Mouse (Mus musculus) heart, embryonic 15.5 days (tissue): Measurements from ENCODE around the gene Ttc28. TPM values are rescaled to one million over a fixed set of nuclear protein-coding genes. Genes with fewer than 3 reads are reported as not detected.

Source experiments
- ATAC-seq: fragments of 200-750 bp; cut with Nextera tagmentation; replicated peaks from 2 replicates; pipeline ENCODE4 v1.8.0; 2017; ENCODE audit warnings: low read depth, moderate TSS enrichment; ENCODE audit not compliant: insufficient number of reproducible peaks, insufficient read depth, low FRiP score
- H3K27ac ChIP-seq: fragments of 300-500 bp; sonication (generic); 2 replicates; pipeline ENCODE4 v1.5.1; 2015; ENCODE audit warnings: mild to moderate bottlenecking, inconsistent platforms
- H3K27me3 ChIP-seq: fragments of 300-500 bp; sonication (generic); 2 replicates; pipeline ENCODE4 v1.6.1; 2015; ENCODE audit warnings: inconsistent platforms
- H3K36me3 ChIP-seq: fragments of 300-500 bp; sonication (generic); 2 replicates; pipeline ENCODE4 v1.6.1; 2015; ENCODE audit warnings: mild to moderate bottlenecking, inconsistent platforms
- H3K4me1 ChIP-seq: fragments of 300-500 bp; sonication (generic); replicated peaks from 2 replicates; pipeline ENCODE4 v1.6.1; 2015; ENCODE audit warnings: inconsistent platforms
- H3K4me2 ChIP-seq: fragments of 300-500 bp; sonication (generic); 2 replicates; pipeline ENCODE4 v1.6.1; 2015; ENCODE audit warnings: inconsistent platforms, mild to moderate bottlenecking, moderate library complexity
- H3K4me3 ChIP-seq: fragments of 300-500 bp; sonication (generic); 2 replicates; pipeline ENCODE4 v1.5.1; 2015; ENCODE audit warnings: mild to moderate bottlenecking, inconsistent platforms
- H3K9ac ChIP-seq: fragments of 300-500 bp; sonication (generic); 2 replicates; pipeline ENCODE4 v1.6.1; 2015; ENCODE audit warnings: mild to moderate bottlenecking, inconsistent platforms
- H3K9me3 ChIP-seq: fragments of 300-500 bp; sonication (generic); replicated peaks from 2 replicates; pipeline ENCODE4 v1.6.1; 2016; ENCODE audit warnings: inconsistent platforms
- WGBS: fragments of 180-500 bp; shearing (Covaris S2); methylation state at CpG from one replicate; pipeline ENCODE4 v1.1.7; 2015; ENCODE audit warnings: mixed read lengths; 5-methylcytosine and 5-hydroxymethylcytosine counted together
- polyA plus RNA-seq: library from polyadenylated mRNA; unstranded; fragments of >200 nt; fragmentation: Nextera tagmentation; extraction: Ambion mirVana; gene quantifications from 2 replicates; pipeline ENCODE4 v1.2.1, GENCODE M21; 2015

Gene Ttc28
- polyA plus RNA-seq, 1 experiment from 2014 or later = 5.8 TPM

- H3K4me2 ChIP-seq = no peak overlapping the region
- H3K4me3 ChIP-seq = no peak overlapping the region
- no peak overlapping the region for H3K9ac ChIP-seq
- peaks cover 5% of the 10 kb centered on the region; the same call in 1 of the 2 replicates for H3K27me3 ChIP-seq
- 75% methylated on average over 9 of the region's 9 CpGs for WGBS
- ATAC-seq = no peak
- H3K9me3 ChIP-seq = no peaks in the 10 kb centered on the region
- H3K4me1 ChIP-seq = peaks cover 48% of the 10 kb centered on the region
- H3K36me3 ChIP-seq = no peaks in the 10 kb centered on the region
- no peak overlapping the region for H3K27ac ChIP-seq
These were observed 278.7 kb downstream of the Ttc28 start for GRCm38 (mm10) chr5:111158266-111158665.

GRCm38 (mm10) chr5:111159628-111160321, 280.2 kb downstream of the Ttc28 start:
- 29% methylated on average over 23 of the region's 23 CpGs for WGBS

GRCm38 (mm10) chr5:111161146-111161930, 281.7 kb downstream of the Ttc28 start:
- H3K4me3 ChIP-seq = no peak overlapping the region
- H3K9ac ChIP-seq = no peak overlapping the region
- no peak overlapping the region for H3K4me2 ChIP-seq
- no peaks in the 10 kb centered on the region for H3K36me3 ChIP-seq
- H3K9me3 ChIP-seq = no peaks in the 10 kb centered on the region
- peaks cover 31% of the 10 kb centered on the region for H3K4me1 ChIP-seq
- H3K27ac ChIP-seq = no peak overlapping the region
- WGBS = 53% methylated on average over 7 of the region's 7 CpGs
- peaks cover 5% of the 10 kb centered on the region; the same call in 1 of the 2 replicates for H3K27me3 ChIP-seq
- no peak for ATAC-seq

More at GRCm38 (mm10) chr5:111159628-111160321, 280.2 kb downstream of the Ttc28 start:
- ATAC-seq = peak; percentile 38; the same call in 1 of the 2 replicates
- Histone ChIP-seq H3K4me1 (peaks cover 37% of the 10 kb centered on the region), H3K4me3 (peak overlapping the region; percentile 16; the same call in 1 of the 2 replicates), H3K27me3 (peaks cover 5% of the 10 kb centered on the region; the same call in 1 of the 2 replicates), H3K9ac (no peak overlapping the region), H3K36me3 (no peaks in the 10 kb centered on the region), H3K27ac (peak overlapping the region; percentile 9; the same call in 1 of the 2 replicates), H3K9me3 (no peaks in the 10 kb centered on the region), H3K4me2 (peak overlapping the region; percentile 45)

GRCm38 (mm10) chr5:111162857-111163256, 283.3 kb downstream of the Ttc28 start:
- H3K9ac ChIP-seq = no peak overlapping the region
- 51% methylated on average over 6 of the region's 6 CpGs for WGBS
- no peaks in the 10 kb centered on the region for H3K9me3 ChIP-seq
- H3K27ac ChIP-seq = no peak overlapping the region
- no peak overlapping the region for H3K4me3 ChIP-seq
- peaks cover 28% of the 10 kb centered on the region for H3K4me1 ChIP-seq
- ATAC-seq = no peak
- H3K4me2 ChIP-seq = no peak overlapping the region
- H3K36me3 ChIP-seq = no peaks in the 10 kb centered on the region
- peaks cover 5% of the 10 kb centered on the region; the same call in 1 of the 2 replicates for H3K27me3 ChIP-seq

- peaks cover 5% of the 10 kb centered on the region; the same call in 1 of the 2 replicates for H3K27me3 ChIP-seq
- H3K4me3 ChIP-seq = no peak overlapping the region
- H3K4me2 ChIP-seq = no peak overlapping the region
- H3K9me3 ChIP-seq = no peaks in the 10 kb centered on the region
- no peak for ATAC-seq
- no peak overlapping the region for H3K9ac ChIP-seq
- H3K36me3 ChIP-seq = no peaks in the 10 kb centered on the region
- H3K27ac ChIP-seq = no peak overlapping the region
- WGBS = 67% methylated on average over 11 of the region's 11 CpGs
- peaks cover 28% of the 10 kb centered on the region for H3K4me1 ChIP-seq
These were observed 283.8 kb downstream of the Ttc28 start for GRCm38 (mm10) chr5:111163377-111163776.

GRCm38 (mm10) chr5:111164348-111164920, 284.8 kb downstream of the Ttc28 start:
- ATAC-seq = no peak
- Histone ChIP-seq H3K9ac (no peak overlapping the region), H3K9me3 (no peaks in the 10 kb centered on the region), H3K27me3 (peaks cover 5% of the 10 kb centered on the region; the same call in 1 of the 2 replicates), H3K4me1 (peaks cover 22% of the 10 kb centered on the region), H3K4me3 (no peak overlapping the region), H3K4me2 (no peak overlapping the region), H3K27ac (no peak overlapping the region), H3K36me3 (no peaks in the 10 kb centered on the region)
- WGBS = 37% methylated on average over 9 of the region's 9 CpGs

- Histone ChIP-seq H3K27ac (no peak overlapping the region), H3K9me3 (no peaks in the 10 kb centered on the region), H3K4me1 (peaks cover 5% of the 10 kb centered on the region; the same call in 1 of the 2 replicates), H3K36me3 (no peaks in the 10 kb centered on the region), H3K9ac (no peak overlapping the region), H3K4me3 (no peak overlapping the region), H3K27me3 (no peaks in the 10 kb centered on the region; the same call in 1 of the 2 replicates), H3K4me2 (no peak overlapping the region)
- WGBS = 52% methylated on average over 9 of the region's 9 CpGs
- no peak for ATAC-seq
These were observed 290.8 kb downstream of the Ttc28 start for GRCm38 (mm10) chr5:111170383-111170782.

- no peaks in the 10 kb centered on the region for H3K9me3 ChIP-seq
- no peak overlapping the region for H3K27ac ChIP-seq
- no peak overlapping the region for H3K4me2 ChIP-seq
- H3K4me1 ChIP-seq = peaks cover 25% of the 10 kb centered on the region
- H3K27me3 ChIP-seq = no peaks in the 10 kb centered on the region; the same call in 1 of the 2 replicates
- no peak overlapping the region for H3K9ac ChIP-seq
- no peak overlapping the region for H3K4me3 ChIP-seq
- H3K36me3 ChIP-seq = no peaks in the 10 kb centered on the region
- ATAC-seq = no peak
- WGBS = 63% methylated on average over 12 of the region's 12 CpGs
These were observed 295.8 kb downstream of the Ttc28 start for GRCm38 (mm10) chr5:111175410-111175809.

- no peaks in the 10 kb centered on the region; the same call in 1 of the 2 replicates for H3K27me3 ChIP-seq
- H3K4me3 ChIP-seq = no peak overlapping the region
- H3K36me3 ChIP-seq = no peaks in the 10 kb centered on the region
- ATAC-seq = no peak
- H3K27ac ChIP-seq = no peak overlapping the region
- no peak overlapping the region for H3K4me2 ChIP-seq
- H3K9ac ChIP-seq = no peak overlapping the region
- H3K4me1 ChIP-seq = peaks cover 26% of the 10 kb centered on the region
- 74% methylated on average over 9 of the region's 9 CpGs for WGBS
- H3K9me3 ChIP-seq = no peaks in the 10 kb centered on the region
These were observed 296.2 kb downstream of the Ttc28 start for GRCm38 (mm10) chr5:111175842-111176241.

GRCm38 (mm10) chr5:111176441-111176840, 296.8 kb downstream of the Ttc28 start:
- H3K4me3 ChIP-seq = no peak overlapping the region
- H3K36me3 ChIP-seq = no peaks in the 10 kb centered on the region
- H3K27ac ChIP-seq = no peak overlapping the region
- ATAC-seq = no peak
- peaks cover 29% of the 10 kb centered on the region for H3K4me1 ChIP-seq
- 87% methylated on average over 13 of the region's 13 CpGs for WGBS
- H3K9ac ChIP-seq = no peak overlapping the region
- no peaks in the 10 kb centered on the region; the same call in 1 of the 2 replicates for H3K27me3 ChIP-seq
- H3K9me3 ChIP-seq = no peaks in the 10 kb centered on the region
- no peak overlapping the region for H3K4me2 ChIP-seq
